Mouse (Mus musculus): ENCODE data around the gene Supt5. TPM values are rescaled to one million over a fixed set of nuclear protein-coding genes. Genes with fewer than 3 reads are reported as not detected.

Supt5 gene
- polyA plus RNA-seq, 1 experiment, result 86.8 TPM

DNA sequence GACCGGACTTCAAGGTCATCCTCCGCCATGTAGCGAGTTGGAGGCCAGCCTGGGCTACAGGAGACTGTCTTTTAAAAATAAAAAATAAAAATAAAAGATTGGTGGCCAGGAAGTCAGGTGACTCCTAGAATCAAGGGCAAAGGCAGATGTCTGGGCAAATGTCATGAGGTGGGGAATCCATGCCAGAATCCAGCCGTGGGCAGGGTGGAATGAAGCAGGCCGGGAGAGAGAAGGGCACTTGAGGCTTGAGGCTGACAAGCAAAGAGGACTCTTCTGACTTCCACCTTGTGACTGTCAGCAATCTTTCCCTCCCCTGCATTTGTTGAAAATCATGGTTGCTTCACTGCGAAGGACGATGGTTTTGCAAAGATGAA is 60.3 kb downstream of the Supt5 start:
- no peaks in the 10 kb centered on the region for H3K27me3 ChIP-seq (replicated peaks; ENCODE audit: control insufficient read depth, insufficient read depth, low read length)
- H3K36me3 ChIP-seq (ENCODE audit: control insufficient read depth, insufficient read depth, low read length), result no peaks in the 10 kb centered on the region
- no peak for DNase-seq
- 74% methylated on average over 7 of the region's 7 CpGs for WGBS
- TF ChIP-seq POLR2A (IDR thresholded peaks at IDR 0.05; ENCODE audit: low read depth, low read length) (no peak), CTCF (conservative IDR thresholded peaks at IDR 0.05; ENCODE audit: insufficient read depth, insufficient read length, low read depth, low read length) (no peak)
- peaks cover 5% of the 10 kb centered on the region; the same call in 1 of the 2 replicates for H3K4me1 ChIP-seq (ENCODE audit: control insufficient read depth, insufficient read depth, low read length)
- no peak overlapping the region for H3K27ac ChIP-seq (ENCODE audit: insufficient read depth, low read depth, low read length)
- peak overlapping the region; percentile 98; the same call in 1 of the 2 replicates for H3K4me3 ChIP-seq (ENCODE audit: insufficient read depth, low read depth, low read length)

GRCm38 (mm10) chr7:28277615-28278278 is 60.8 kb downstream of the Supt5 start, which contains the start of gene Eid2b:
Gene Eid2b (plus strand): TSS chr7:28277739.
- Histone ChIP-seq H3K4me3 (ENCODE audit: insufficient read depth, low read depth, low read length) (peak within 1 kb of the TSS; percentile 98), H3K27ac (ENCODE audit: insufficient read depth, low read depth, low read length) (peak within 1 kb of the TSS; percentile 91), H3K36me3 (ENCODE audit: control insufficient read depth, insufficient read depth, low read length) (no peaks in the 10 kb centered on the region), H3K27me3 (replicated peaks; ENCODE audit: control insufficient read depth, insufficient read depth, low read length) (no peaks in the 10 kb centered on the region), H3K4me1 (ENCODE audit: control insufficient read depth, insufficient read depth, low read length) (peaks cover 5% of the 10 kb centered on the region; the same call in 1 of the 2 replicates)
- DNase-seq, result peak; percentile 97
- no peak for TF ChIP-seq POLR2A (IDR thresholded peaks at IDR 0.05; ENCODE audit: low read depth, low read length)
- TF ChIP-seq CTCF (conservative IDR thresholded peaks at IDR 0.05; ENCODE audit: insufficient read depth, insufficient read length, low read depth, low read length), result peak; percentile 80
- WGBS, result 2% methylated on average over 68 of the region's 68 CpGs

DNA sequence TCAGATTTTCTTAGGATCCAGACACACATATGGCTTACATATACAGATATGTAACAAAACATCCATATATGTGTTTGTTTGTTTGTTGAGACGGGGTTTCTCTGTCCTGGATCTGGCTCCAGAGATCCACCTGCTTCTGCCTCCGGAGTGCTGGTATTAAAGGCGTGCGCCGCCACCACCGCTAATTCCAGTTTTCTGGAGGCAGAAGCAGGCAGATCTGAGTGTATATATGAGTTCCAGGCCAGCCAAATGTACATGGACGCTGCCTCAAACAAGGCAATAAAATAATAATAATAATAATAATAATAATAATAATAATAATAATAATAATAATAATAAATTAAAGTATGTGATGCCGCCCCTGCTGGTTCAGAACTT is 61.3 kb downstream of the Supt5 start:
- 58% methylated on average over 8 of the region's 8 CpGs for WGBS
- Histone ChIP-seq H3K4me3 (ENCODE audit: insufficient read depth, low read depth, low read length) (no peak overlapping the region), H3K27ac (ENCODE audit: insufficient read depth, low read depth, low read length) (no peak overlapping the region), H3K27me3 (replicated peaks; ENCODE audit: control insufficient read depth, insufficient read depth, low read length) (no peaks in the 10 kb centered on the region), H3K4me1 (ENCODE audit: control insufficient read depth, insufficient read depth, low read length) (peaks cover 5% of the 10 kb centered on the region; the same call in 1 of the 2 replicates), H3K36me3 (ENCODE audit: control insufficient read depth, insufficient read depth, low read length) (no peaks in the 10 kb centered on the region)
- no peak for DNase-seq
- no peak for TF ChIP-seq POLR2A (IDR thresholded peaks at IDR 0.05; ENCODE audit: low read depth, low read length)

GRCm38 (mm10) chr7:28271761-28272160 is 66.8 kb downstream of the Supt5 start:
- Histone ChIP-seq H3K36me3 (ENCODE audit: control insufficient read depth, insufficient read depth, low read length) (no peaks in the 10 kb centered on the region), H3K4me3 (ENCODE audit: insufficient read depth, low read depth, low read length) (no peak overlapping the region), H3K4me1 (ENCODE audit: control insufficient read depth, insufficient read depth, low read length) (0 out of 2 replicates have a peak, but pooled peaks cover 2% of the 10 kb centered on the region), H3K27me3 (replicated peaks; ENCODE audit: control insufficient read depth, insufficient read depth, low read length) (no peaks in the 10 kb centered on the region), H3K27ac (ENCODE audit: insufficient read depth, low read depth, low read length) (no peak overlapping the region)
- DNase-seq, result no peak
- no peak for TF ChIP-seq POLR2A (IDR thresholded peaks at IDR 0.05; ENCODE audit: low read depth, low read length)
- 75% methylated on average over 3 of the region's 3 CpGs for WGBS

DNA sequence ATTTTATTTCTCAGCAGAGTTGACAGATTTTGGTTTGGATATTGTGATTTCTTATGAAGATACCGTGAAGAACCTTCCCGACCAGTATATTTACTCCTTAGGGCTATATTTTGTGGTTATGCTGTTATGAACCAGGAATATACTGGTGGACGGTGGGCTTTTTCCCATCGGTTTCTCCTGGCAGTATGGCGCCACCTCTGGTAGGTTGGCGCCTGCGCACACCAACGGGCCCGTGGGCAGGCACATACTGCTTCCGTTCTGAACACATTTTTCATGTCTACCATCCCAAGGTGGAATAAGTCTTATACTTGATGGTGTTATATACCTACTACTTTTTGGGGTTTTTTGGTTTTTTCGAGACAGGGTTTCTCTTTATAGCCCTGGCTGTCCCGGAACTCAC is 69.2 kb downstream of the Supt5 start:
- WGBS, result 92% methylated on average over 12 of the region's 12 CpGs
- H3K27ac ChIP-seq (ENCODE audit: insufficient read depth, low read depth, low read length), result no peak overlapping the region
- DNase-seq, result no peak
- no peaks in the 10 kb centered on the region for H3K36me3 ChIP-seq (ENCODE audit: control insufficient read depth, insufficient read depth, low read length)
- 0 out of 2 replicates have a peak, but pooled peaks cover 2% of the 10 kb centered on the region for H3K4me1 ChIP-seq (ENCODE audit: control insufficient read depth, insufficient read depth, low read length)
- TF ChIP-seq CTCF (conservative IDR thresholded peaks at IDR 0.05; ENCODE audit: insufficient read depth, insufficient read length, low read depth, low read length), result no peak
- TF ChIP-seq POLR2A (IDR thresholded peaks at IDR 0.05; ENCODE audit: low read depth, low read length), result no peak
- no peaks in the 10 kb centered on the region for H3K27me3 ChIP-seq (replicated peaks; ENCODE audit: control insufficient read depth, insufficient read depth, low read length)
- H3K4me3 ChIP-seq (ENCODE audit: insufficient read depth, low read depth, low read length), result no peak overlapping the region

DNA sequence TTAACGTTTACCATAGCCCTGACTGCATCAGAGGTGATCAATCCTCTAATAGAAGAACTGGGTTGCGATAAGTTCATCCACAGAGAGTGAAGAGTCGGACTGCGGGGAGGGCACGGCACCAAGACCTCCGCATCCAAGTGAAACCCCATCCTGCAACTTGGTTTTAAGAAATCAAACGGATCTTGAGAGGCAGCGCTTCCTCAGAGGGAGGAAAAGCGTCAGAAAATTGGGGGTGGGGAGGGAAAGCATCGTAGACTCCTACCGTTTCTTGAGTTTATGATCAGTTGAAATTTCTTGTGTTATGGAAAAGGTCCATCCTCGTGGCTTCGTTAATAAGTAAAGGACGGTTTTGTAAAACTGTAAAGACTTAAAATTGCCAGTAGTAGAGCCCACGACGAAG is 70.0 kb downstream of the Supt5 start:
- H3K4me3 ChIP-seq (ENCODE audit: insufficient read depth, low read depth, low read length), result peak overlapping the region; percentile 99
- no peaks in the 10 kb centered on the region for H3K27me3 ChIP-seq (replicated peaks; ENCODE audit: control insufficient read depth, insufficient read depth, low read length)
- WGBS, result 19% methylated on average over 16 of the region's 16 CpGs
- TF ChIP-seq CTCF (conservative IDR thresholded peaks at IDR 0.05; ENCODE audit: insufficient read depth, insufficient read length, low read depth, low read length) (no peak), POLR2A (IDR thresholded peaks at IDR 0.05; ENCODE audit: low read depth, low read length) (no peak)
- no peaks in the 10 kb centered on the region for H3K36me3 ChIP-seq (ENCODE audit: control insufficient read depth, insufficient read depth, low read length)
- H3K4me1 ChIP-seq (ENCODE audit: control insufficient read depth, insufficient read depth, low read length), result 0 out of 2 replicates have a peak, but pooled peaks cover 2% of the 10 kb centered on the region
- no peak overlapping the region for H3K27ac ChIP-seq (ENCODE audit: insufficient read depth, low read depth, low read length)
- no peak for DNase-seq

- 0 out of 2 replicates have a peak, but pooled peaks cover 2% of the 10 kb centered on the region for H3K4me1 ChIP-seq (ENCODE audit: control insufficient read depth, insufficient read depth, low read length)
- peak overlapping the region; percentile 54; the same call in 1 of the 2 replicates for H3K27ac ChIP-seq (ENCODE audit: insufficient read depth, low read depth, low read length)
- DNase-seq, result peak; percentile 67
- TF ChIP-seq POLR2A (IDR thresholded peaks at IDR 0.05; ENCODE audit: low read depth, low read length) (no peak), CTCF (conservative IDR thresholded peaks at IDR 0.05; ENCODE audit: insufficient read depth, insufficient read length, low read depth, low read length) (no peak)
- H3K27me3 ChIP-seq (replicated peaks; ENCODE audit: control insufficient read depth, insufficient read depth, low read length), result no peaks in the 10 kb centered on the region
- no peaks in the 10 kb centered on the region for H3K36me3 ChIP-seq (ENCODE audit: control insufficient read depth, insufficient read depth, low read length)
- H3K4me3 ChIP-seq (ENCODE audit: insufficient read depth, low read depth, low read length), result peak overlapping the region; percentile 99
- WGBS, result 6% methylated on average over 53 of the region's 62 CpGs
Measured at GRCm38 (mm10) chr7:28268042-28268531, 70.5 kb downstream of the Supt5 start.

All from kidney, adult 2 months (tissue).